Mouse (Mus musculus): ENCODE data around the gene Itpk1. TPM values are rescaled to one million over a fixed set of nuclear protein-coding genes. Genes with fewer than 3 reads are reported as not detected.

The Itpk1 gene
- polyA plus RNA-seq, 1 experiment from 2014 or later: 8.8 TPM

DNA sequence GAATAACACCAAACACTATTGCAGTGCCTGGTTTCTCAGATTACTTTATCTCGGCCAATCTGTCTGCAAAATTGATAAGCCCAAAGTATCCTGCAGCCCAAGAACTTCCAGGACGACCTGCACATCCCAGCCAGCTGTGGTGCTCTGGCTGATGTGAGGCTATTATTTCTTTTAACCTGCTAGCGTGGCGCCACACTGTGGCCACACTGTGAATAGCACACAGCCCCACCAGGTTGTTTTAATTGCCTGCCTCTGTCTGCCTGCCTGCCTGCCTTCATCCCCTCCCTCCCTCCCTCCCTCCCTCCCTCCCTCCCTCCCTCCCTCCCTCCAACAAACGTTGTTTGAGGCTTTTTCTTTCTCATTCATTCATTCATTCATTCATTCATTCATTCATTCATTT lies 28.7 kb upstream of the Itpk1 start:
- H3K4me2 ChIP-seq (ENCODE audit: low read depth, low read length): no peak overlapping the region
- ATAC-seq (replicated peaks; ENCODE audit: extremely low read depth, insufficient read depth, low FRiP score): no peak
- H3K36me3 ChIP-seq (ENCODE audit: control insufficient read depth, insufficient read depth): no peaks in the 10 kb centered on the region
- no peak overlapping the region for H3K9ac ChIP-seq (ENCODE audit: low read length)
- no peak overlapping the region for H3K4me3 ChIP-seq (ENCODE audit: low read length)
- H3K9me3 ChIP-seq (replicated peaks; ENCODE audit: control insufficient read depth, low read length): no peaks in the 10 kb centered on the region
- 4% methylated on average over 5 of the region's 5 CpGs for WGBS
- no peak overlapping the region for H3K27ac ChIP-seq (ENCODE audit: low read length)
- no peaks in the 10 kb centered on the region for H3K27me3 ChIP-seq (ENCODE audit: control insufficient read depth, insufficient read depth, low read length)
- H3K4me1 ChIP-seq (ENCODE audit: control insufficient read depth, insufficient read depth, low read length): peaks cover 11% of the 10 kb centered on the region; the same call in 1 of the 2 replicates

DNA sequence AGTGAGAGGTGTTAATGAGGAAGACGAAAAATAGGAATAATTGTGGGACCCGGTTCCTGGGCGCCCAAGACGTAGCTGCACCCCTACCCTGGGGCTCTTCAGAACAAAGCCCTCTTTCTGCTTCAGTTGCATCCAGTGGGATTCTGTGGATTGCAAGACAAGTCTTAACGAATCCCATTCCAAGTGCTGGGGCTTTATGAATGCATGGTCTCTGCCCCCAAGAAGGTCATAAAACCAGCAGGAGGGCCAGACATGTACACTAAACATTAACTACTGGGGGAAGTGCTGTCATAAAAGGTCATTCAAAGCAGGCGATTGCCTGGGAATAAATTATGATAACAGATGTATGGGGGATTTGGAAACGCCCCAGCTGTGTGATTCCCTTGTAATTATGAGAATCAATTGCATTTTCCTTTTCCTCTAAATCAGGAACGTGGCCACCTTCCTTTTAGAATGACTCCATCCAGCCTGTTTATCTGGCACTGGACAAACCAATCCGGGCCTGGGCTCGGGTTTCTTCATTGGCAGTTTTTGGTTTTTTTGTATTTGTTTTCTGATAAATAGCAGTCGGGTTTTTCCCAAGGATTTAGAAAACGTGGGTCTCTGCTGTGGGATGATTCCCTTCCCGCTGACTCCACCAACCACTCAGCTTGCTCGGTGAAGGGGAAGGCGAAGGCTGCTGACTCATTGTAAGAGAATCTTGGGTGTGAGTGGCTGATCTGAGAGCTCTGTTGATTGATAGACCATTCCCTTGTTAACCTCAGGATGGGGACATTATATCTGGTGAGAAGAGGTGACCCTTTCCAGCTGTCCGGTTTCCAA lies 26.3 kb upstream of the Itpk1 start:
- Histone ChIP-seq H3K36me3 (ENCODE audit: control insufficient read depth, insufficient read depth) (no peaks in the 10 kb centered on the region), H3K4me1 (ENCODE audit: control insufficient read depth, insufficient read depth, low read length) (peaks cover 11% of the 10 kb centered on the region; the same call in 1 of the 2 replicates), H3K4me3 (ENCODE audit: low read length) (no peak overlapping the region), H3K27me3 (ENCODE audit: control insufficient read depth, insufficient read depth, low read length) (no peaks in the 10 kb centered on the region), H3K9me3 (replicated peaks; ENCODE audit: control insufficient read depth, low read length) (no peaks in the 10 kb centered on the region), H3K9ac (ENCODE audit: low read length) (no peak overlapping the region), H3K4me2 (ENCODE audit: low read depth, low read length) (peak overlapping the region; percentile 52), H3K27ac (ENCODE audit: low read length) (no peak overlapping the region)
- WGBS: 40% methylated on average over 16 of the region's 16 CpGs
- no peak for ATAC-seq (replicated peaks; ENCODE audit: extremely low read depth, insufficient read depth, low FRiP score)

- no peaks in the 10 kb centered on the region for H3K27me3 ChIP-seq (ENCODE audit: control insufficient read depth, insufficient read depth, low read length)
- no peak overlapping the region for H3K9ac ChIP-seq (ENCODE audit: low read length)
- no peak overlapping the region for H3K27ac ChIP-seq (ENCODE audit: low read length)
- no peaks in the 10 kb centered on the region for H3K36me3 ChIP-seq (ENCODE audit: control insufficient read depth, insufficient read depth)
- ATAC-seq (replicated peaks; ENCODE audit: extremely low read depth, insufficient read depth, low FRiP score): peak; percentile 83
- peak overlapping the region; percentile 52 for H3K4me2 ChIP-seq (ENCODE audit: low read depth, low read length)
- no peak overlapping the region for H3K4me3 ChIP-seq (ENCODE audit: low read length)
- peaks cover 11% of the 10 kb centered on the region; the same call in 1 of the 2 replicates for H3K4me1 ChIP-seq (ENCODE audit: control insufficient read depth, insufficient read depth, low read length)
- H3K9me3 ChIP-seq (replicated peaks; ENCODE audit: control insufficient read depth, low read length): no peaks in the 10 kb centered on the region
- 38% methylated on average over 26 of the region's 26 CpGs for WGBS
These were observed 25.4 kb upstream of the Itpk1 start for GRCm38 (mm10) chr12:102729855-102730797.

- Histone ChIP-seq H3K9ac (ENCODE audit: low read length) (no peak overlapping the region), H3K27ac (ENCODE audit: low read length) (no peak overlapping the region), H3K9me3 (replicated peaks; ENCODE audit: control insufficient read depth, low read length) (no peaks in the 10 kb centered on the region), H3K27me3 (ENCODE audit: control insufficient read depth, insufficient read depth, low read length) (no peaks in the 10 kb centered on the region), H3K36me3 (ENCODE audit: control insufficient read depth, insufficient read depth) (no peaks in the 10 kb centered on the region), H3K4me1 (ENCODE audit: control insufficient read depth, insufficient read depth, low read length) (peaks cover 9% of the 10 kb centered on the region; the same call in 1 of the 2 replicates), H3K4me3 (ENCODE audit: low read length) (no peak overlapping the region), H3K4me2 (ENCODE audit: low read depth, low read length) (no peak overlapping the region)
- 68% methylated on average over 7 of the region's 7 CpGs for WGBS
- ATAC-seq (replicated peaks; ENCODE audit: extremely low read depth, insufficient read depth, low FRiP score): no peak
These were observed 21.0 kb upstream of the Itpk1 start for GRCm38 (mm10) chr12:102725761-102726175.

DNA sequence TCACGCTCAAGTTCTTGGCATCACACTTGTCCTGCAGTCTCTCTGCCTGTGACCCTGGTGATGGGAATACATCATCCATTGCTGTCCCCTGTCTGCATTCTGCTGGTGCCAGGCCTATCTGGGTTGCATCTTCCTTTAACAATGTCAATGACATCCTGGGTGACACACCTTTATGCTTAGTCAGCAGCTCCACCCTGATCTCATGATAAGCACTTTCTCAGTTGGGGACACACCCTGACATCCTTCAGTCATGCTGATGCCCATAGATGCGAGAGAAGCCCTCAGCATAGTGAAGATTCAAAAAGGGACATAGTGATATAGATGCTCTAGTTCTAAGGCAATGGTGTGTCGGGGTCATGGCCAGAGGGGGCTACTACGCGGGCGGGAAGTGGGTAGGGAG lies 20.4 kb upstream of the Itpk1 start:
- Histone ChIP-seq H3K9me3 (replicated peaks; ENCODE audit: control insufficient read depth, low read length) (no peaks in the 10 kb centered on the region), H3K36me3 (ENCODE audit: control insufficient read depth, insufficient read depth) (no peaks in the 10 kb centered on the region), H3K27ac (ENCODE audit: low read length) (no peak overlapping the region), H3K27me3 (ENCODE audit: control insufficient read depth, insufficient read depth, low read length) (no peaks in the 10 kb centered on the region), H3K9ac (ENCODE audit: low read length) (no peak overlapping the region), H3K4me3 (ENCODE audit: low read length) (no peak overlapping the region), H3K4me2 (ENCODE audit: low read depth, low read length) (no peak overlapping the region), H3K4me1 (ENCODE audit: control insufficient read depth, insufficient read depth, low read length) (peaks cover 4% of the 10 kb centered on the region; the same call in 1 of the 2 replicates)
- 89% methylated on average over 6 of the region's 6 CpGs for WGBS
- ATAC-seq (replicated peaks; ENCODE audit: extremely low read depth, insufficient read depth, low FRiP score): no peak

DNA sequence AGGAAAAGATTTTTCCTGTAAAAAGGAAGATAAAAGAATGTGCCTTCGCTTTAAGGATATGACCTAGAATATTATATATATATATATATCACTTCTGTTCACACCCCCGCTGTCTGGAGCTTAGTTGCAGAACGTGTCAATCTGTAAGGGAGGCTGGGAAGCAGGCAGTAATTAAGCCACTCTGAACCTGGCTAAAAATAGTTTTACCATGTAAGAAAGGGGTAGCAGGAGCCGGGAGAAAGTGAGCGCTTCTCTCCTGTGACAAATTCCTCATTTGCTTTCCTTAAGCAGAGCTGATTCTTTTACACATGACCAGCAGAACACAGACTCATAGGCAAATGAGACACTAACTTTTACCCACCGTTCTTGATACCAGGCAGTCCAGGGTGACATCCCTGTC lies 19.1 kb upstream of the Itpk1 start:
- Histone ChIP-seq H3K27ac (ENCODE audit: low read length) (no peak overlapping the region), H3K4me2 (ENCODE audit: low read depth, low read length) (peak overlapping the region; percentile 6; the same call in 1 of the 2 replicates), H3K9ac (ENCODE audit: low read length) (no peak overlapping the region), H3K36me3 (ENCODE audit: control insufficient read depth, insufficient read depth) (no peaks in the 10 kb centered on the region), H3K27me3 (ENCODE audit: control insufficient read depth, insufficient read depth, low read length) (no peaks in the 10 kb centered on the region), H3K9me3 (replicated peaks; ENCODE audit: control insufficient read depth, low read length) (no peaks in the 10 kb centered on the region), H3K4me1 (ENCODE audit: control insufficient read depth, insufficient read depth, low read length) (0 out of 2 replicates have a peak, but pooled peaks cover 2% of the 10 kb centered on the region), H3K4me3 (ENCODE audit: low read length) (no peak overlapping the region)
- WGBS: 39% methylated on average over 6 of the region's 6 CpGs
- no peak for ATAC-seq (replicated peaks; ENCODE audit: extremely low read depth, insufficient read depth, low FRiP score)

GRCm38 (mm10) chr12:102722966-102723365 lies 18.2 kb upstream of the Itpk1 start:
- Histone ChIP-seq H3K4me3 (ENCODE audit: low read length) (no peak overlapping the region), H3K9me3 (replicated peaks; ENCODE audit: control insufficient read depth, low read length) (no peaks in the 10 kb centered on the region), H3K4me1 (ENCODE audit: control insufficient read depth, insufficient read depth, low read length) (0 out of 2 replicates have a peak, but pooled peaks cover 2% of the 10 kb centered on the region), H3K9ac (ENCODE audit: low read length) (no peak overlapping the region), H3K36me3 (ENCODE audit: control insufficient read depth, insufficient read depth) (no peaks in the 10 kb centered on the region), H3K27me3 (ENCODE audit: control insufficient read depth, insufficient read depth, low read length) (no peaks in the 10 kb centered on the region), H3K27ac (ENCODE audit: low read length) (no peak overlapping the region), H3K4me2 (ENCODE audit: low read depth, low read length) (no peak overlapping the region)
- ATAC-seq (replicated peaks; ENCODE audit: extremely low read depth, insufficient read depth, low FRiP score): no peak
- 84% methylated on average over 8 of the region's 8 CpGs for WGBS

GRCm38 (mm10) chr12:102722451-102722850 lies 17.7 kb upstream of the Itpk1 start:
- H3K9ac ChIP-seq (ENCODE audit: low read length): no peak overlapping the region

More at GRCm38 (mm10) chr12:102722451-102722850, 17.7 kb upstream of the Itpk1 start:
- Histone ChIP-seq H3K4me1 (ENCODE audit: control insufficient read depth, insufficient read depth, low read length) (0 out of 2 replicates have a peak, but pooled peaks cover 2% of the 10 kb centered on the region), H3K27me3 (ENCODE audit: control insufficient read depth, insufficient read depth, low read length) (no peaks in the 10 kb centered on the region), H3K27ac (ENCODE audit: low read length) (no peak overlapping the region), H3K4me3 (ENCODE audit: low read length) (no peak overlapping the region), H3K36me3 (ENCODE audit: control insufficient read depth, insufficient read depth) (no peaks in the 10 kb centered on the region), H3K4me2 (ENCODE audit: low read depth, low read length) (no peak overlapping the region), H3K9me3 (replicated peaks; ENCODE audit: control insufficient read depth, low read length) (no peaks in the 10 kb centered on the region)
- WGBS: 57% methylated on average over 11 of the region's 11 CpGs
- ATAC-seq (replicated peaks; ENCODE audit: extremely low read depth, insufficient read depth, low FRiP score): peak; percentile 33; the same call in 1 of the 2 replicates

Measured in heart, embryonic 16.5 days (tissue).